Comparison of ENCODE assay signal across 16 mouse cellular contexts in the genomic region with DNA sequence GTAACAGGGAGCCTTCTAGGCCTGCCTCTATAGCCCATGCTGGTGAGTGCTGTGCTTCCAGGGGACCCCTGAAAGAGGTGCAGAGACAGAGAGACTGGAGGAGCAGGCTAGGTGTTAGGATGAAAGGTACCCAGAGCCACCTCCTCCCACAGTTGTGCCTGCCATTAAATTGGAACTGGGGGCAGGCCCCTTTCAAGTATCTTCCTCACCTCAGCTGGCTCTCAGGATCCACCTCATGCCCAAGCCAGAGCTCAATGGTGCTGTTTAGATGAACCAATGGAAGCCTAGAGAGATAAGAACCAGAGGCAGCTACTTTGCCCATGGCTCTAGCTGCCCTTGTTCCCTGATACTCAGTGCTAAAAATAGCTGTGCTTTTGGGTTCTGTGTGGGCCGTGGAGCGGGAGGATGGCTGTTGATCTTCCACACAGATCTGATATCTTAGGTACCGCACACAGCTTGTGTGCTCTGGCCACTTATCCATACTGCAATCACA.
"Had no signal": no experiment of that assay in that cellular context is flagged by ENCODE, and none has a peak within 500 bp of the region (broad histone marks: within the 10 kb centered on the region; RNA-seq: fewer than 3 reads in every experiment).

No protein-coding gene starts in this region.

- H3K27ac ChIP-seq: limb, embryonic 12.5 days; liver, embryonic 13.5 days; lung, embryonic 15.5 days; macrophage; midbrain, embryonic 15.5 days; neural tube, embryonic 12.5 days had no signal

- ATAC-seq: liver, postnatal 0 days; midbrain, embryonic 15.5 days had no signal

- H3K9me3 ChIP-seq: limb, embryonic 12.5 days; liver, embryonic 13.5 days; lung, embryonic 15.5 days; midbrain, embryonic 15.5 days; neural tube, embryonic 12.5 days had no signal

- H3K9ac ChIP-seq: limb, embryonic 12.5 days; liver, embryonic 13.5 days; liver, postnatal 0 days; lung, embryonic 15.5 days; midbrain, embryonic 15.5 days; neural tube, embryonic 12.5 days had no signal

- H3K27me3 ChIP-seq: limb, embryonic 12.5 days; liver, embryonic 13.5 days; lung, embryonic 15.5 days; megakaryocyte, embryonic 14.5 days; midbrain, embryonic 15.5 days; neural tube, embryonic 12.5 days had no signal

- H3K4me3 ChIP-seq: limb, embryonic 12.5 days; liver, embryonic 13.5 days; lung, embryonic 15.5 days; megakaryocyte, embryonic 14.5 days; midbrain, embryonic 15.5 days; neural tube, embryonic 12.5 days had no signal

- H3K4me1 ChIP-seq: limb, embryonic 12.5 days; liver, embryonic 13.5 days; lung, embryonic 15.5 days; megakaryocyte, embryonic 14.5 days; midbrain, embryonic 15.5 days; neural tube, embryonic 12.5 days had no signal

- DNase-seq: kidney, postnatal 36 days; layer of hippocampus, adult 9-11 months; layer of hippocampus, postnatal 36 days; liver; liver, embryonic 13.5 days; liver, postnatal 0 days; lung, postnatal 14 days; thymus, adult 18-20 months; thymus, postnatal 14 days had no signal

- H3K36me3 ChIP-seq: limb, embryonic 12.5 days; liver, embryonic 13.5 days; lung, embryonic 15.5 days; midbrain, embryonic 15.5 days; neural tube, embryonic 12.5 days had no signal

- H3K4me2 ChIP-seq: limb, embryonic 12.5 days; liver, embryonic 13.5 days; lung, embryonic 15.5 days; midbrain, embryonic 11.5 days; midbrain, embryonic 15.5 days; neural tube, embryonic 12.5 days had no signal
